Mouse (Mus musculus): ENCODE data around the gene Tpcn1.

GRCm38 (mm10) chr5:120565171-120565905, 23.1 kb downstream of the Tpcn1 start:
- TF ChIP-seq CTCF (IDR thresholded peaks at IDR 0.05; ENCODE audit: low read depth) (no peak), EP300 (IDR thresholded peaks at IDR 0.05; ENCODE audit: low read depth) (no peak)
